Mouse (Mus musculus): Measurements from ENCODE around the gene Ap5b1. TPM values are rescaled to one million over a fixed set of nuclear protein-coding genes. Genes with fewer than 3 reads are reported as not detected.

Gene Ap5b1
- total and polyA plus RNA-seq, 2 experiments from 2014 or later: 1.9 to 14.5 TPM

DNA sequence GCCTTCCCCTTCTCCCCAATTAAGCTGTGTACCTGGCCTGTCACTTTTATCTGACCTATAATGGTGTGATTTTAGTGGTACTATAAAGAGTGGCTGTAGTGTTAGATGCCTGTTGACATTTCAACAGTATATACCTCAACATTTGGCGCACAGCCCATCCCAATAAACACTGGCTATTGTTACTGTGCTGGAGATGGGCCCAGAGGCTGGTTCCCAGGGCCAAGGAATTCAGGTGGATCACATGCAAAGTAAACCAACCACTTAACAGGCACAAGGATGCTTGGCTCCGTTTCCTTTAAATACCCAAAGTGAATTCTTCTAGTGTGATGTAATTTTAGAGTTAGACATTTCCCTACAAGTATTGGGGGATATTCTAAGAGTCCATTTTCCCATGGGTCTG is 47.1 kb downstream of the Ap5b1 start:
- no peak overlapping the region for H3K27ac ChIP-seq (ENCODE audit: low read depth, low read length)
- no peak for DNase-seq (ENCODE audit: low spot score)
- H3K9me3 ChIP-seq (ENCODE audit: low read length): no peaks in the 10 kb centered on the region
- TF ChIP-seq CTCF (IDR thresholded peaks at IDR 0.05): no peak
- H3K27me3 ChIP-seq (ENCODE audit: insufficient read depth, low read length): no peaks in the 10 kb centered on the region
- H3K4me1 ChIP-seq (ENCODE audit: insufficient read depth, low read length): peaks cover 3% of the 10 kb centered on the region; the same call in 1 of the 2 replicates
- 76% methylated on average over 2 of the region's 2 CpGs for WGBS
- H3K9ac ChIP-seq (replicated peaks; ENCODE audit: low read length, poor library complexity, severe bottlenecking): no peak overlapping the region
- no peak overlapping the region for H3K4me2 ChIP-seq (ENCODE audit: low read depth, low read length, poor library complexity, severe bottlenecking)
- H3K4me3 ChIP-seq (ENCODE audit: low read depth, low read length): no peak overlapping the region
- no peak for ATAC-seq (ENCODE audit: low FRiP score)
- no peaks in the 10 kb centered on the region for H3K36me3 ChIP-seq (ENCODE audit: insufficient read depth, low read length)

DNA sequence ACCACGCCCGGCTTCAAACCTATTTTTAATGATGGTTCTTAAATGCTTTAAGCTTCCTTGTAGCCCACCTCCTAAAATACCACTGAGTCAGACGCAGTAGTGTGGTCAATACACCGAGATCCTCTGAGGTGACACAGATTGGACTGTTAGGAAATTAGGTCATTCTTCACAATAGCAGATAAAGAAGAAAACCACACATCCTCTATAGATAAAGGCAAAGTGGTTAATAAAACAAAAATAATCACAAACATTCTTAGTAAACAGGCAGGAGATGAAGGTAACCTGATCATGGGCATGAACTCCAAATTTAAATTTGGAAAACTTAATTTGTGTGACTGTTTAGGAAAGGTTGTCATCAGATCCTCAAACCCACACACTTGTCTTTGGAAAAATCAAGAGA is 52.2 kb downstream of the Ap5b1 start:
- Histone ChIP-seq H3K27ac (ENCODE audit: low read depth, low read length) (no peak overlapping the region), H3K36me3 (ENCODE audit: insufficient read depth, low read length) (no peaks in the 10 kb centered on the region), H3K4me1 (ENCODE audit: insufficient read depth, low read length) (no peaks in the 10 kb centered on the region), H3K4me3 (ENCODE audit: low read depth, low read length) (no peak overlapping the region), H3K9ac (replicated peaks; ENCODE audit: low read length, poor library complexity, severe bottlenecking) (no peak overlapping the region), H3K4me2 (ENCODE audit: low read depth, low read length, poor library complexity, severe bottlenecking) (no peak overlapping the region), H3K9me3 (ENCODE audit: low read length) (no peaks in the 10 kb centered on the region), H3K27me3 (ENCODE audit: insufficient read depth, low read length) (no peaks in the 10 kb centered on the region)
- no peak for TF ChIP-seq CTCF (IDR thresholded peaks at IDR 0.05)
- ATAC-seq (ENCODE audit: low FRiP score): no peak
- DNase-seq (ENCODE audit: low spot score): no peak
- 90% methylated on average over 4 of the region's 4 CpGs for WGBS

Other genes with a start within 250 kb of the Ap5b1 start
- not detected in 2 replicates for gene Catsper1, start 232.3 kb upstream of the Ap5b1 start, total RNA-seq (2014; rRNA removed)
- gene Catsper1, start 232.3 kb upstream of the Ap5b1 start, polyA plus RNA-seq (2015; fragmentation: Nextera tagmentation; extraction: Ambion mirVana): not detected in 2 replicates
- 0.82 and 1.1 TPM in 2 replicates for gene Cst6, start 218.5 kb upstream of the Ap5b1 start, total RNA-seq (2014; rRNA removed)
- 13.1 and 14.9 TPM in 2 replicates for gene Cst6, start 218.5 kb upstream of the Ap5b1 start, polyA plus RNA-seq (2015; fragmentation: Nextera tagmentation; extraction: Ambion mirVana)
- 26.0 and 33.4 TPM in 2 replicates for gene Eif1ad, start 201.3 kb upstream of the Ap5b1 start, total RNA-seq (2014; rRNA removed)
- gene Eif1ad, start 201.3 kb upstream of the Ap5b1 start, polyA plus RNA-seq (2015; fragmentation: Nextera tagmentation; extraction: Ambion mirVana): 43.0 and 50.3 TPM in 2 replicates
- gene Banf1, start 200.9 kb upstream of the Ap5b1 start, total RNA-seq (2014; rRNA removed): 72.9 and 79.6 TPM in 2 replicates
- gene Banf1, start 200.9 kb upstream of the Ap5b1 start, polyA plus RNA-seq (2015; fragmentation: Nextera tagmentation; extraction: Ambion mirVana): 310 and 313 TPM in 2 replicates
- gene Sart1, start 179.3 kb upstream of the Ap5b1 start, total RNA-seq (2014; rRNA removed): 28.9 and 37.0 TPM in 2 replicates
- gene Sart1, start 179.3 kb upstream of the Ap5b1 start, polyA plus RNA-seq (2015; fragmentation: Nextera tagmentation; extraction: Ambion mirVana): 43.4 and 51.0 TPM in 2 replicates
- gene Tsga10ip, start 165.5 kb upstream of the Ap5b1 start, total RNA-seq (2014; rRNA removed): not detected in 2 replicates
- gene Tsga10ip, start 165.5 kb upstream of the Ap5b1 start, polyA plus RNA-seq (2015; fragmentation: Nextera tagmentation; extraction: Ambion mirVana): 0.10 TPM in 1 of 2 replicates, not detected in the other
- gene Drap1, start 143.0 kb upstream of the Ap5b1 start, total RNA-seq (2014; rRNA removed): 187 and 203 TPM in 2 replicates
- gene Drap1, start 143.0 kb upstream of the Ap5b1 start, polyA plus RNA-seq (2015; fragmentation: Nextera tagmentation; extraction: Ambion mirVana): 332 and 342 TPM in 2 replicates
- 73.2 and 98.8 TPM in 2 replicates for gene AI837181, start 142.9 kb upstream of the Ap5b1 start, total RNA-seq (2014; rRNA removed)
- gene AI837181, start 142.9 kb upstream of the Ap5b1 start, polyA plus RNA-seq (2015; fragmentation: Nextera tagmentation; extraction: Ambion mirVana): 74.1 and 85.2 TPM in 2 replicates
- 0.11 TPM in 1 of 2 replicates, not detected in the other for gene Fosl1, start 120.5 kb upstream of the Ap5b1 start, total RNA-seq (2014; rRNA removed)
- gene Fosl1, start 120.5 kb upstream of the Ap5b1 start, polyA plus RNA-seq (2015; fragmentation: Nextera tagmentation; extraction: Ambion mirVana): not detected in 2 replicates
- 14.3 and 19.4 TPM in 2 replicates for gene Ccdc85b, start 110.1 kb upstream of the Ap5b1 start, total RNA-seq (2014; rRNA removed)
- gene Ccdc85b, start 110.1 kb upstream of the Ap5b1 start, polyA plus RNA-seq (2015; fragmentation: Nextera tagmentation; extraction: Ambion mirVana): 15.4 and 15.6 TPM in 2 replicates
- 91.4 and 122 TPM in 2 replicates for gene Fibp, start 107.4 kb upstream of the Ap5b1 start, total RNA-seq (2014; rRNA removed)
- 174 and 191 TPM in 2 replicates for gene Fibp, start 107.4 kb upstream of the Ap5b1 start, polyA plus RNA-seq (2015; fragmentation: Nextera tagmentation; extraction: Ambion mirVana)
- 0.33 and 0.94 TPM in 2 replicates for gene Ctsw, start 99.5 kb upstream of the Ap5b1 start, total RNA-seq (2014; rRNA removed)
- 1.5 and 1.9 TPM in 2 replicates for gene Ctsw, start 99.5 kb upstream of the Ap5b1 start, polyA plus RNA-seq (2015; fragmentation: Nextera tagmentation; extraction: Ambion mirVana)
- gene Efemp2, start 94.1 kb upstream of the Ap5b1 start, total RNA-seq (2014; rRNA removed): 32.9 and 33.7 TPM in 2 replicates
- gene Efemp2, start 94.1 kb upstream of the Ap5b1 start, polyA plus RNA-seq (2015; fragmentation: Nextera tagmentation; extraction: Ambion mirVana): 35.2 and 36.1 TPM in 2 replicates
- 60.9 and 87.3 TPM in 2 replicates for gene Mus81, start 79.6 kb upstream of the Ap5b1 start, total RNA-seq (2014; rRNA removed)
- gene Mus81, start 79.6 kb upstream of the Ap5b1 start, polyA plus RNA-seq (2015; fragmentation: Nextera tagmentation; extraction: Ambion mirVana): 27.9 and 30.4 TPM in 2 replicates
- gene Cfl1, start 77.6 kb upstream of the Ap5b1 start, total RNA-seq (2014; rRNA removed): 1,453 and 1,672 TPM in 2 replicates
- gene Cfl1, start 77.6 kb upstream of the Ap5b1 start, polyA plus RNA-seq (2015; fragmentation: Nextera tagmentation; extraction: Ambion mirVana): 3,482 and 3,602 TPM in 2 replicates
- 3.2 and 7.3 TPM in 2 replicates for gene 1700020D05Rik, start 64.2 kb upstream of the Ap5b1 start, total RNA-seq (2014; rRNA removed)
- gene 1700020D05Rik, start 64.2 kb upstream of the Ap5b1 start, polyA plus RNA-seq (2015; fragmentation: Nextera tagmentation; extraction: Ambion mirVana): 0.20 TPM in 1 of 2 replicates, not detected in the other
- gene Snx32, start 57.5 kb upstream of the Ap5b1 start, total RNA-seq (2014; rRNA removed): 86.2 and 100 TPM in 2 replicates
- gene Snx32, start 57.5 kb upstream of the Ap5b1 start, polyA plus RNA-seq (2015; fragmentation: Nextera tagmentation; extraction: Ambion mirVana): 88.7 and 94.4 TPM in 2 replicates
- gene Ovol1, start 7.4 kb upstream of the Ap5b1 start, total RNA-seq (2014; rRNA removed): 0.27 TPM in 1 of 2 replicates, not detected in the other
- 0.05 TPM in 1 of 2 replicates, not detected in the other for gene Ovol1, start 7.4 kb upstream of the Ap5b1 start, polyA plus RNA-seq (2015; fragmentation: Nextera tagmentation; extraction: Ambion mirVana)
- 19.8 and 27.1 TPM in 2 replicates for gene Rnaseh2c, start 33.8 kb downstream of the Ap5b1 start, total RNA-seq (2014; rRNA removed)
- gene Rnaseh2c, start 33.8 kb downstream of the Ap5b1 start, polyA plus RNA-seq (2015; fragmentation: Nextera tagmentation; extraction: Ambion mirVana): 43.1 and 50.9 TPM in 2 replicates
- 126 and 150 TPM in 2 replicates for gene Kat5, start 42.2 kb downstream of the Ap5b1 start, total RNA-seq (2014; rRNA removed)
- gene Kat5, start 42.2 kb downstream of the Ap5b1 start, polyA plus RNA-seq (2015; fragmentation: Nextera tagmentation; extraction: Ambion mirVana): 73.9 and 76.8 TPM in 2 replicates
- 30.3 and 34.8 TPM in 2 replicates for gene Rela, start 69.5 kb downstream of the Ap5b1 start, total RNA-seq (2014; rRNA removed)
- gene Rela, start 69.5 kb downstream of the Ap5b1 start, polyA plus RNA-seq (2015; fragmentation: Nextera tagmentation; extraction: Ambion mirVana): 30.8 and 31.8 TPM in 2 replicates
- gene Sipa1, start 95.7 kb downstream of the Ap5b1 start, total RNA-seq (2014; rRNA removed): 26.1 and 36.0 TPM in 2 replicates
- gene Sipa1, start 95.7 kb downstream of the Ap5b1 start, polyA plus RNA-seq (2015; fragmentation: Nextera tagmentation; extraction: Ambion mirVana): 18.1 and 19.9 TPM in 2 replicates
- 18.3 and 24.0 TPM in 2 replicates for gene Map3k11, start 120.7 kb downstream of the Ap5b1 start, total RNA-seq (2014; rRNA removed)
- gene Map3k11, start 120.7 kb downstream of the Ap5b1 start, polyA plus RNA-seq (2015; fragmentation: Nextera tagmentation; extraction: Ambion mirVana): 9.6 and 10.6 TPM in 2 replicates
- gene Pcnx3, start 120.9 kb downstream of the Ap5b1 start, total RNA-seq (2014; rRNA removed): 95.5 and 103 TPM in 2 replicates
- 18.4 and 19.1 TPM in 2 replicates for gene Pcnx3, start 120.9 kb downstream of the Ap5b1 start, polyA plus RNA-seq (2015; fragmentation: Nextera tagmentation; extraction: Ambion mirVana)
- not detected in 2 replicates for gene Kcnk7, start 136.3 kb downstream of the Ap5b1 start, total RNA-seq (2014; rRNA removed)
- 0.47 and 0.49 TPM in 2 replicates for gene Kcnk7, start 136.3 kb downstream of the Ap5b1 start, polyA plus RNA-seq (2015; fragmentation: Nextera tagmentation; extraction: Ambion mirVana)
- 25.6 and 26.3 TPM in 2 replicates for gene Ehbp1l1, start 158.3 kb downstream of the Ap5b1 start, total RNA-seq (2014; rRNA removed)
- 65.2 and 65.4 TPM in 2 replicates for gene Ehbp1l1, start 158.3 kb downstream of the Ap5b1 start, polyA plus RNA-seq (2015; fragmentation: Nextera tagmentation; extraction: Ambion mirVana)
- 161 and 178 TPM in 2 replicates for gene Fam89b, start 161.6 kb downstream of the Ap5b1 start, total RNA-seq (2014; rRNA removed)
- gene Fam89b, start 161.6 kb downstream of the Ap5b1 start, polyA plus RNA-seq (2015; fragmentation: Nextera tagmentation; extraction: Ambion mirVana): 126 TPM in 2 replicates
- 28.8 and 29.3 TPM in 2 replicates for gene Ltbp3, start 172.9 kb downstream of the Ap5b1 start, total RNA-seq (2014; rRNA removed)
- 9.1 and 12.8 TPM in 2 replicates for gene Ltbp3, start 172.9 kb downstream of the Ap5b1 start, polyA plus RNA-seq (2015; fragmentation: Nextera tagmentation; extraction: Ambion mirVana)
- gene Scyl1, start 203.4 kb downstream of the Ap5b1 start, total RNA-seq (2014; rRNA removed): 95.2 and 108 TPM in 2 replicates
- 84.2 and 85.8 TPM in 2 replicates for gene Scyl1, start 203.4 kb downstream of the Ap5b1 start, polyA plus RNA-seq (2015; fragmentation: Nextera tagmentation; extraction: Ambion mirVana)

Measured in midbrain, postnatal 0 days (tissue).